Mouse (Mus musculus): ENCODE data around the gene Zscan10. TPM values are rescaled to one million over a fixed set of nuclear protein-coding genes. Genes with fewer than 3 reads are reported as not detected.

Gene Zscan10
- polyA plus RNA-seq, 1 experiment from 2014 or later: not detected

- no peak overlapping the region for H3K4me3 ChIP-seq (ENCODE audit: low read length)
- H3K27me3 ChIP-seq (replicated peaks; ENCODE audit: control insufficient read depth, insufficient read depth, low read length): peaks cover 13% of the 10 kb centered on the region
- H3K36me3 ChIP-seq (ENCODE audit: control insufficient read depth, insufficient read depth, low read length): no peaks in the 10 kb centered on the region
- no peak overlapping the region for H3K27ac ChIP-seq (ENCODE audit: low read length)
- WGBS: 81% methylated on average over 3 of the region's 3 CpGs
- no peak overlapping the region for H3K9ac ChIP-seq (ENCODE audit: low read depth, low read length)
- H3K4me1 ChIP-seq (ENCODE audit: control insufficient read depth, insufficient read depth, low read length): no peaks in the 10 kb centered on the region
- no peaks in the 10 kb centered on the region for H3K9me3 ChIP-seq (ENCODE audit: control insufficient read depth, low read length)
- ATAC-seq: no peak
- no peak overlapping the region for H3K4me2 ChIP-seq (ENCODE audit: low read depth, low read length)
Observed at GRCm38 (mm10) chr17:23658450-23658849, 57.8 kb downstream of the Zscan10 start.

GRCm38 (mm10) chr17:23660117-23660875 is 59.6 kb downstream of the Zscan10 start, which contains the start of gene Bicdl2:
Gene Bicdl2 (plus strand): TSS chr17:23660506.
- peak; percentile 75 for ATAC-seq
- 5% methylated on average over 27 of the region's 27 CpGs for WGBS
- H3K4me1 ChIP-seq (ENCODE audit: control insufficient read depth, insufficient read depth, low read length): no peaks in the 10 kb centered on the region
- peak within 1 kb of the TSS; percentile 41; the same call in 1 of the 2 replicates for H3K9ac ChIP-seq (ENCODE audit: low read depth, low read length)
- peak within 1 kb of the TSS; percentile 48 for H3K4me3 ChIP-seq (ENCODE audit: low read length)
- H3K4me2 ChIP-seq (ENCODE audit: low read depth, low read length): peak within 1 kb of the TSS; percentile 63
- no peaks in the 10 kb centered on the region for H3K9me3 ChIP-seq (ENCODE audit: control insufficient read depth, low read length)
- peaks cover 13% of the 10 kb centered on the region for H3K27me3 ChIP-seq (replicated peaks; ENCODE audit: control insufficient read depth, insufficient read depth, low read length)
- no peaks in the 10 kb centered on the region for H3K36me3 ChIP-seq (ENCODE audit: control insufficient read depth, insufficient read depth, low read length)
- H3K27ac ChIP-seq (ENCODE audit: low read length): no peak within 1 kb of the TSS

Other genes with a start within 250 kb of the Zscan10 start
- not detected in 2 replicates for gene Vmn2r116, start 216.3 kb upstream of the Zscan10 start, polyA plus RNA-seq (2015; fragmentation: Nextera tagmentation; extraction: Ambion mirVana)
- gene Vmn2r117, start 121.2 kb upstream of the Zscan10 start, polyA plus RNA-seq (2015; fragmentation: Nextera tagmentation; extraction: Ambion mirVana): not detected in 2 replicates
- gene Zfp213, start 36.6 kb upstream of the Zscan10 start, polyA plus RNA-seq (2015; fragmentation: Nextera tagmentation; extraction: Ambion mirVana): 16.0 and 16.8 TPM in 2 replicates
- 8.6 and 8.8 TPM in 2 replicates for gene Zfp13, start 1.4 kb upstream of the Zscan10 start, polyA plus RNA-seq (2015; fragmentation: Nextera tagmentation; extraction: Ambion mirVana)
- gene Mmp25, start 44.4 kb downstream of the Zscan10 start, polyA plus RNA-seq (2015; fragmentation: Nextera tagmentation; extraction: Ambion mirVana): 0.64 and 0.70 TPM in 2 replicates
- 5.8 and 6.5 TPM in 2 replicates for gene Bicdl2, start 59.6 kb downstream of the Zscan10 start, polyA plus RNA-seq (2015; fragmentation: Nextera tagmentation; extraction: Ambion mirVana)
- gene Hcfc1r1, start 72.7 kb downstream of the Zscan10 start, polyA plus RNA-seq (2015; fragmentation: Nextera tagmentation; extraction: Ambion mirVana): 81.0 and 87.3 TPM in 2 replicates
- 42.4 and 46.1 TPM in 2 replicates for gene Thoc6, start 73.0 kb downstream of the Zscan10 start, polyA plus RNA-seq (2015; fragmentation: Nextera tagmentation; extraction: Ambion mirVana)
- 19.3 and 22.8 TPM in 2 replicates for gene Tnfrsf12a, start 76.6 kb downstream of the Zscan10 start, polyA plus RNA-seq (2015; fragmentation: Nextera tagmentation; extraction: Ambion mirVana)
- gene Cldn6, start 78.4 kb downstream of the Zscan10 start, polyA plus RNA-seq (2015; fragmentation: Nextera tagmentation; extraction: Ambion mirVana): 18.9 and 23.3 TPM in 2 replicates
- 1.8 and 1.9 TPM in 2 replicates for gene Cldn9, start 83.2 kb downstream of the Zscan10 start, polyA plus RNA-seq (2015; fragmentation: Nextera tagmentation; extraction: Ambion mirVana)
- gene 1520401A03Rik, start 121.9 kb downstream of the Zscan10 start, polyA plus RNA-seq (2015; fragmentation: Nextera tagmentation; extraction: Ambion mirVana): not detected in 2 replicates
- 36.9 and 44.6 TPM in 2 replicates for gene Pkmyt1, start 125.5 kb downstream of the Zscan10 start, polyA plus RNA-seq (2015; fragmentation: Nextera tagmentation; extraction: Ambion mirVana)
- gene Paqr4, start 140.0 kb downstream of the Zscan10 start, polyA plus RNA-seq (2015; fragmentation: Nextera tagmentation; extraction: Ambion mirVana): 23.5 and 25.3 TPM in 2 replicates
- 0.44 and 0.51 TPM in 2 replicates for gene Kremen2, start 145.0 kb downstream of the Zscan10 start, polyA plus RNA-seq (2015; fragmentation: Nextera tagmentation; extraction: Ambion mirVana)
- gene Flywch1, start 170.7 kb downstream of the Zscan10 start, polyA plus RNA-seq (2015; fragmentation: Nextera tagmentation; extraction: Ambion mirVana): 44.5 and 44.9 TPM in 2 replicates
- 9.8 and 14.9 TPM in 2 replicates for gene Flywch2, start 185.2 kb downstream of the Zscan10 start, polyA plus RNA-seq (2015; fragmentation: Nextera tagmentation; extraction: Ambion mirVana)
- gene Srrm2, start 189.7 kb downstream of the Zscan10 start, polyA plus RNA-seq (2015; fragmentation: Nextera tagmentation; extraction: Ambion mirVana): 319 and 373 TPM in 2 replicates
- 836 and 930 TPM in 2 replicates for gene Elob, start 228.3 kb downstream of the Zscan10 start, polyA plus RNA-seq (2015; fragmentation: Nextera tagmentation; extraction: Ambion mirVana)
- 0.17 TPM in 1 of 2 replicates, not detected in the other for gene Prss33, start 235.2 kb downstream of the Zscan10 start, polyA plus RNA-seq (2015; fragmentation: Nextera tagmentation; extraction: Ambion mirVana)
- 11.8 and 14.5 TPM in 2 replicates for gene Prss32, start 243.0 kb downstream of the Zscan10 start, polyA plus RNA-seq (2015; fragmentation: Nextera tagmentation; extraction: Ambion mirVana)
- 2.7 and 3.4 TPM in 2 replicates for gene Prss41, start 243.3 kb downstream of the Zscan10 start, polyA plus RNA-seq (2015; fragmentation: Nextera tagmentation; extraction: Ambion mirVana)